Mouse (Mus musculus): ENCODE measurements around the gene Gdf2. TPM values are rescaled to one million over a fixed set of nuclear protein-coding genes. Genes with fewer than 3 reads are reported as not detected.

Gene Gdf2
- polyA plus RNA-seq, 1 experiment from 2014 or later: not detected

DNA sequence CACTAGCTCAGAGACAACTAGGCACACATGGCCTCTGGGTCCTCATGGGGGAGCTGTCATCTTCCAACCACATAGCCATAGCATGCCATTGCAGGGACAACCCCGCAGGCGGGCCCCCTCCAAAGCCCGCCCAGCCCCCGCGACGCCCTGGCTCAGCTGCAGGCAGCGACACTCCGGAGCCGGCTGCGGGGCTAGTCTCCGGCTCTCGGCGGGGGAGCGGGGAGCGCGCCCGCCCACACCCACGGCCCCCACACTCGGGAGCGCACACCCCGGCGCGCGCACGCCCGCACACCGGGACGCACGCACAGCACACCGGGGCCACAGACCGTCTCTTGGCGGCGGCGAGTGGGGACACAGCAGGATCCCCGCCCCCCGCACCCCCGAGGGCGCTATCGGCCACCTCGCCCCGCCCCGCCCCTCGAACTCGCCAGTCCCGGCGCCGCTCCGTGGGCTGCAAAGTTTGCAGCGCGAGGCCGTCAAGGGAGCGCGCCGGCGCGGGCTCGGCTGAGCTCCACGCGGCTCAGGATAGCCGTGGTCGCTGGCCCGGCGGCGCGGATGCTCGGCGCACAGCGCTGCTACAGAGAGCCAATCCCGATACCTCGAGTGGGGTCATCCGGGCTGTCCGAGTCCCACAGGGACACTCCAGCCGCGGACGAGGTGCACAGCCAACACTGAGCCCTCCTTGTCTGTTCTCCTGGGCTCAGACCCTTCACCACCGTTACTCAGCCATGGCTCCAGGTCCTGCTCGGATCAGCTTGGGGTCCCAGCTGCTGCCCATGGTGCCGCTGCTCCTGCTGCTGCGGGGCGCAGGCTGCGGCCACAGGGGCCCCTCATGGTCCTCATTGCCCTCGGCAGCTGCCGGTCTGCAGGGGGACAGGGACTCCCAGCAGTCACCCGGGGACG lies 17.4 kb upstream of the Gdf2 start, which contains the start of gene Gdf10:
Gene Gdf10, plus strand, starts transcription at position 420 of the 903 bp plus-strand sequence.
- Histone ChIP-seq H3K36me3 (no peaks in the 10 kb centered on the region), H3K27ac (replicated peaks) (peak within 1 kb of the TSS; percentile 54; the same call in 1 of the 2 replicates), H3K9ac (peak within 1 kb of the TSS; percentile 64), H3K4me2 (peak within 1 kb of the TSS; percentile 87), H3K4me1 (replicated peaks) (peaks cover 45% of the 10 kb centered on the region), H3K4me3 (peak within 1 kb of the TSS; percentile 52), H3K9me3 (no peaks in the 10 kb centered on the region), H3K27me3 (peaks cover 87% of the 10 kb centered on the region)
- ATAC-seq (ENCODE audit: low read depth): peak; percentile 83
- under 1% methylated on average over 77 of the region's 85 CpGs for WGBS

DNA sequence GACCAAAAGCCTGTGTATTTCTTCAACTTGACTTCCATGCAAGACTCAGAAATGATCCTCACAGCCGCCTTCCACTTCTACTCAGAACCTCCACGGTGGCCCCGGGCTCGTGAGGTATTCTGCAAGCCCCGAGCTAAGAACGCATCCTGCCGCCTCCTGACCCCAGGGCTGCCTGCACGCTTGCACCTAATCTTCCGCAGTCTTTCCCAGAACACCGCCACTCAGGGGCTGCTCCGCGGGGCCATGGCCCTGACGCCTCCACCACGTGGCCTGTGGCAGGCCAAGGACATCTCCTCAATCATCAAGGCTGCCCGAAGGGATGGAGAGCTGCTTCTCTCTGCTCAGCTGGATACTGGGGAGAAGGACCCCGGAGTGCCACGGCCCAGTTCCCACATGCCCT lies 9.0 kb upstream of the Gdf2 start:
- 68% methylated on average over 17 of the region's 17 CpGs for WGBS

DNA sequence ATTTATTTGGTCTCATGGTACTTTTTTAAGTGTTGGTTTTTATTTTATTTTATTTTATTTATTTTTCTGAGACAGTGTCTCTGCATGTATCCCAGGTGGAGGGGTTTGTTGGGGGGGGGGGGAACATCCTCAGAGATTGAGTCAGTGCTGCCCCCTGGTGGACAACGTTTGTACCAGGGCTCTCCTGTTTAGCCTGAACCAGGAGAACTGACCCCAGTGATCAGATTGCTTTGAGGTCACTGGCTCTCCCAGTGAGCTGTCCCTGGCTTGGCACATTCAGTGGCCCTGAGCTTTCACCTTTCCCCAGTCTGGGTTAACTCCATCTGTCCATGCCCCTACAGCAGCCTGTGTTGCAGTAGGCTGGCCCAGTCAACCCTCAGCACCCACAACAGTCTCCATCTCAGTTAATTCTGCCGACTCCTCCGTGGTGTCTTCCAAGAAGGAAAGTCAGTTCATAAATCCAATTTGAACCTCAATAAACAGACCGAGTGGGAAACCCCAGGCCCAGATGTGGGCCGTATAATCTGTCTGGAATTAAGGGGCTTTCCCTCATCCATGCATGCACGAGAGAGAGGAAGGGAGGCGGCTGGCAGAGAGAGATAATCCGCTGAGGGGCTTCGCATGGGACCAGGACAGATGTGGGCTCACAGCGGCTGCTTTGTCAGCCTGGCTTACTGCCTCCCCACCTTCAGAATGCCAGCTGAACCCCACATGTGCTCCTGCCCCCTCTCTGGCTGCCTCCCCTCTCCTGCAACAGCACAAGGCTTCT lies 7.7 kb upstream of the Gdf2 start:
- no peak overlapping the region for H3K27ac ChIP-seq (replicated peaks)
- WGBS: 64% methylated on average over 10 of the region's 10 CpGs
- H3K9me3 ChIP-seq: no peaks in the 10 kb centered on the region
- ATAC-seq (ENCODE audit: low read depth): peak; percentile 41; the same call in 1 of the 2 replicates
- H3K4me1 ChIP-seq (replicated peaks): no peaks in the 10 kb centered on the region
- no peak overlapping the region for H3K9ac ChIP-seq
- no peak overlapping the region for H3K4me2 ChIP-seq
- no peak overlapping the region for H3K4me3 ChIP-seq
- H3K27me3 ChIP-seq: peaks cover 31% of the 10 kb centered on the region
- H3K36me3 ChIP-seq: no peaks in the 10 kb centered on the region

More for the DNA sequence above, 9.0 kb upstream of the Gdf2 start:
- Histone ChIP-seq H3K27me3 (peaks cover 38% of the 10 kb centered on the region), H3K4me2 (no peak overlapping the region), H3K4me3 (no peak overlapping the region), H3K36me3 (no peaks in the 10 kb centered on the region), H3K27ac (replicated peaks) (no peak overlapping the region), H3K9ac (no peak overlapping the region), H3K9me3 (no peaks in the 10 kb centered on the region), H3K4me1 (replicated peaks) (no peaks in the 10 kb centered on the region)
- ATAC-seq (ENCODE audit: low read depth): no peak

GRCm38 (mm10) chr14:33933778-33934317 lies 7.0 kb upstream of the Gdf2 start:
- no peaks in the 10 kb centered on the region for H3K36me3 ChIP-seq
- H3K9ac ChIP-seq: no peak overlapping the region
- H3K27me3 ChIP-seq: peaks cover 31% of the 10 kb centered on the region
- 46% methylated on average over 5 of the region's 5 CpGs for WGBS
- ATAC-seq (ENCODE audit: low read depth): no peak
- no peaks in the 10 kb centered on the region for H3K4me1 ChIP-seq (replicated peaks)
- no peak overlapping the region for H3K27ac ChIP-seq (replicated peaks)
- H3K4me3 ChIP-seq: no peak overlapping the region
- no peak overlapping the region for H3K4me2 ChIP-seq
- H3K9me3 ChIP-seq: no peaks in the 10 kb centered on the region

- H3K4me2 ChIP-seq: peak overlapping the region; percentile 42
- peaks cover 3% of the 10 kb centered on the region for H3K4me1 ChIP-seq (replicated peaks)
- no peak overlapping the region for H3K4me3 ChIP-seq
- 0 out of 2 replicates have a peak, but pooled peaks cover 5% of the 10 kb centered on the region for H3K27me3 ChIP-seq
- no peaks in the 10 kb centered on the region for H3K9me3 ChIP-seq
- H3K36me3 ChIP-seq: no peaks in the 10 kb centered on the region
- no peak overlapping the region for H3K27ac ChIP-seq (replicated peaks)
- H3K9ac ChIP-seq: peak overlapping the region; percentile 54
- WGBS: 24% methylated on average over 9 of the region's 9 CpGs
- peak; percentile 65 for ATAC-seq (ENCODE audit: low read depth)
Measured at GRCm38 (mm10) chr14:33939117-33939516, 1.7 kb upstream of the Gdf2 start.

DNA sequence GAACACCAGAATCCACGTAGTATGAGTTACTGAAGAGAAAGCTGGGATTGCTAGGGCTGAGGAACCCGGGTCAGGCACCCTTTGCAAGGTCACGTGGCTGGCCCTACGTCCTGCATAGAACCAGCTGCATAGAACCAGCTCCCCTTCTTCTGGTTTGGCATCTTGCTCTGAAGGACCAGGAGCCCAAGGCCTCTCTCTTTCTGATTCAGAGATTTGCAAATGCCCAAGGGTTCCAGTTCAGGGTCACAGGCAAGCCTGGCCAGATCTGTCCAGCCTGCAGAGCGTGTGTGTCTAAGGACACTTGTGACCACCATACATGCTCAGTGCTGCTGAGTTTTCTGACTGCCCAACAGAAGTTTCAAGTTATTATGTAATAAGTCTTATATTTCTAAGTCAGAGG lies 1.4 kb downstream of the Gdf2 start:
- no peaks in the 10 kb centered on the region for H3K9me3 ChIP-seq
- ATAC-seq (ENCODE audit: low read depth): no peak
- H3K9ac ChIP-seq: no peak overlapping the region
- H3K4me2 ChIP-seq: no peak overlapping the region
- H3K27me3 ChIP-seq: no peaks in the 10 kb centered on the region
- peaks cover 3% of the 10 kb centered on the region for H3K4me1 ChIP-seq (replicated peaks)
- no peak overlapping the region for H3K27ac ChIP-seq (replicated peaks)
- WGBS: 86% methylated on average over 5 of the region's 5 CpGs
- no peak overlapping the region for H3K4me3 ChIP-seq
- no peaks in the 10 kb centered on the region for H3K36me3 ChIP-seq

DNA sequence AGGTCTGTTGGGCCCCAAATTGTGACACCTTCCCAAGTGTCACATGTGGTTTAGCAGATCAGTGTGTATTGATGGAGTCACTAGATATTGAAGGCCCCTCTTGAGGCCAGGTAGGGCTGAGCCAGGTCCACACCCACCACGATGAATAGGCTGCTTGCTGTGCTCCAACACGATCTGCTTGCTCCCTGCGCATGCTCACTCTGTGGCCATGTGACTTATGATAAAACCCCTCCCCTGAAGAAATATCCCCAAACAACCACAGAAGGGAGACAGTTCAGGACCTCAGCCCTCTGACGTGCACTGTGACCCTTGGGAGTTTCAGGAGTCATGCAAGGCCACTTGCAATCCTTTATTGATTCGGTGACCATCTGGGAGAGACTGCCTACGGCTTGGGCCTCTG lies 5.3 kb downstream of the Gdf2 start:
- no peak overlapping the region for H3K9ac ChIP-seq
- 87% methylated on average over 6 of the region's 6 CpGs for WGBS
- H3K9me3 ChIP-seq: no peaks in the 10 kb centered on the region
- no peak overlapping the region for H3K4me3 ChIP-seq
- H3K4me1 ChIP-seq (replicated peaks): no peaks in the 10 kb centered on the region
- H3K27ac ChIP-seq (replicated peaks): no peak overlapping the region
- no peaks in the 10 kb centered on the region for H3K36me3 ChIP-seq
- H3K4me2 ChIP-seq: no peak overlapping the region
- H3K27me3 ChIP-seq: no peaks in the 10 kb centered on the region
- no peak for ATAC-seq (ENCODE audit: low read depth)

GRCm38 (mm10) chr14:33952233-33952981 lies 11.6 kb downstream of the Gdf2 start:
- no peak overlapping the region for H3K27ac ChIP-seq (replicated peaks)
- H3K27me3 ChIP-seq: no peaks in the 10 kb centered on the region
- ATAC-seq (ENCODE audit: low read depth): no peak
- H3K4me3 ChIP-seq: no peak overlapping the region
- no peaks in the 10 kb centered on the region for H3K4me1 ChIP-seq (replicated peaks)
- H3K9ac ChIP-seq: no peak overlapping the region
- 68% methylated on average over 6 of the region's 6 CpGs for WGBS
- H3K9me3 ChIP-seq: no peaks in the 10 kb centered on the region
- H3K36me3 ChIP-seq: no peaks in the 10 kb centered on the region
- no peak overlapping the region for H3K4me2 ChIP-seq

GRCm38 (mm10) chr14:33953761-33954160 lies 12.9 kb downstream of the Gdf2 start, which contains the start of gene Rbp3:
Gene Rbp3 (plus strand): TSS chr14:33954003.
- H3K4me3 ChIP-seq: no peak within 1 kb of the TSS
- no peak within 1 kb of the TSS for H3K9ac ChIP-seq
- ATAC-seq (ENCODE audit: low read depth): no peak
- no peaks in the 10 kb centered on the region for H3K27me3 ChIP-seq
- no peak within 1 kb of the TSS for H3K4me2 ChIP-seq
- no peaks in the 10 kb centered on the region for H3K9me3 ChIP-seq
- no peaks in the 10 kb centered on the region for H3K36me3 ChIP-seq
- no peaks in the 10 kb centered on the region for H3K4me1 ChIP-seq (replicated peaks)
- no peak within 1 kb of the TSS for H3K27ac ChIP-seq (replicated peaks)
- 93% methylated on average over 5 of the region's 5 CpGs for WGBS

- no peak for ATAC-seq (ENCODE audit: low read depth)
Measured at GRCm38 (mm10) chr14:33956055-33956454, 15.2 kb downstream of the Gdf2 start.

DNA sequence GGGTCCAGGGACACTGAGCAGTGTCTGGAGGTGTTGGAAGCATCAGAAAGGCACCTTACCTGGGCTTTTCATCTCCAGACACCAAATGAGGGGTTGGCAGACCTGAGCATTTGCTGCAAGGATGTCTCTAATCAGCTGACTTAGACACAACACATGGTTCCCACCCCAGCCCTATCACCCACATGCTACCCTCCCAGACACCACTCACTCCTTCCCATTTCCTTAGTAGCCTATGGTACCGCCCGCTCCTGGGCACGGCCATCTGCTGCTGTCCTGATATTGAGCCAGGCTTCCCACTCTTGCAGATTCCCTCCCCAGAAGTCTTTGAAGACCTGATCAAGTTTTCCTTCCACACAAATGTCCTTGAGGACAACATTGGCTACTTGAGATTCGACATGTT lies 17.3 kb downstream of the Gdf2 start:
- H3K9me3 ChIP-seq: no peaks in the 10 kb centered on the region
- H3K27ac ChIP-seq (replicated peaks): no peak overlapping the region
- ATAC-seq (ENCODE audit: low read depth): no peak
- no peaks in the 10 kb centered on the region for H3K36me3 ChIP-seq
- H3K27me3 ChIP-seq: no peaks in the 10 kb centered on the region
- no peak overlapping the region for H3K4me3 ChIP-seq
- 85% methylated on average over 4 of the region's 4 CpGs for WGBS
- no peak overlapping the region for H3K4me2 ChIP-seq
- no peak overlapping the region for H3K9ac ChIP-seq
- H3K4me1 ChIP-seq (replicated peaks): no peaks in the 10 kb centered on the region

More at GRCm38 (mm10) chr14:33956055-33956454, 15.2 kb downstream of the Gdf2 start:
- Histone ChIP-seq H3K9me3 (no peaks in the 10 kb centered on the region), H3K27ac (replicated peaks) (no peak overlapping the region), H3K4me2 (no peak overlapping the region), H3K4me1 (replicated peaks) (no peaks in the 10 kb centered on the region), H3K4me3 (no peak overlapping the region), H3K27me3 (no peaks in the 10 kb centered on the region), H3K36me3 (no peaks in the 10 kb centered on the region), H3K9ac (no peak overlapping the region)
- WGBS: 82% methylated on average over 13 of the region's 13 CpGs

All from neural tube, embryonic 13.5 days (tissue).